Mouse (Mus musculus): ENCODE data around the gene Teddm2. TPM values are rescaled to one million over a fixed set of nuclear protein-coding genes. Genes with fewer than 3 reads are reported as not detected.

The Teddm2 gene
- polyA plus RNA-seq, 1 experiment: 0.29 TPM

DNA sequence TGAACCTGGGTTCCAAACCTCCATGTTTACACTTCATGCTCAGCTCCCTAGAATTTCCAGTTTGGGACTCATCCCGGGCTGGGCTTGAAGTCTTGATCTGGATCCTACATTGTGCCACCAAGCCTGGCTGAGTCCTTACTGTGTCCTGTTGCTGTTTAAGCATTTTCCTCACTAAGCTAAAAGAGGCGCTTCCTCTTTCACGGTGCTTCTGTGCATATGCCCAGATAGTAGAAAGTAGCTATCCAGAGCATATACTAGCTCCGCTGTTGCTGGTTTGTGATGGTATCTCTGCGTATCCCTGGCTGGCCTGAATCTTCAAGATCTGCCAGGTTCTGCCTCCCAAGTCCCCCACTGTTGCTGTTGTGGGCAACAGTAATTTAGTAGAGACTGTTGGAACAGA is 10.4 kb upstream of the Teddm2 start:
- TF ChIP-seq GATA1 (IDR thresholded peaks at IDR 0.05; ENCODE audit: low read length): no peak

DNA sequence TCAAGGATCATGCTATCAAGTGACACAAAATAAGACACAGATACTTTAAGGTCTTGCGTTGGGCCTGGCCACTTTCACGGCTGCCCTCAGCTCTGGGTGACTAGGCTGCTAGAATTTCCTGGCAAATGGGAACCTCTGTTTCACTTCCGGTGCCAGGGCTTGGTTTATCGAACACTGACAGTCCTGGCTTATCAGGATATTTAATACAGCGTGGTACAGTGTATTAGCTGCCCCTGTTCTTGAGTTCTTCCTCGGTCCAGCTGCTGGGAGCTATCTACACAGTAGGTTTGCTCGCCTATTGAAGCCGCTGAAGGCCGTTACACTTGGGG is 9.9 kb upstream of the Teddm2 start:
- no peak for TF ChIP-seq GATA1 (IDR thresholded peaks at IDR 0.05; ENCODE audit: low read length)

DNA sequence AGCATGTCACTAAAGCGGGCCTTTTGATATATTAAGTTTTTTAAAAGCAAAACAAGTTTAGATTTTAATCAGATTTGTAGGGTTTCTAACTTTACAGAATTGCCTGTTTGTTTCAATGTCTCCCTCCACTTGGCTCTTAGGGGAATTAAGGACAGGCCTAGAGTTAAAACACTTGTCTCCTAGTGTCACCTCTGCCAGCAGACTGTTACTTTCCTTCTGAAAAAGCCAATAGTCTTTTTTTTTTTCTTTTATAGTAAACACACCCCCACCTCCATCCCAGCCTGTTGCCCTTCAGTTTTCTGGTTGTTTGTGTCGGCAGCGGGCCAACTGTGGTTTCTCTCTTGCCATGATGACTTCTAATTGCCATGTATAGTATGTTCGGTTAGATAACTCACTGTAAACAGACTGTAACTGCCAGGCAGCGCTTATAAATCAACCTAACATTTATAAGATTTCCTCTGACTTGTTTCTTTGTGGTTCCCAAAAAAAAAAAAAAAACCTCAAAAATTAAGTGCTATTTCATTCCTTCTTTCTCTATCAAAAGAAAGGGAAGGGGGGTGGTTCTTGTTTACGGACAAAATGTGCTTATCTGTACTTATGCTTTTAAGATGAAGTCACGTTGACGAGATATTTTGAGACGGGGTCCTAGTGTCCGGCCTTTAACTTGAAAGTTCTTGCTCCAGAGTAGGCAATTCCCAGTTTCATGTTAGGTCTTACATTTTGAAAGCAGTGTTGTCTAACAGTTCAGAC is 9.4 kb upstream of the Teddm2 start:
- no peak for TF ChIP-seq GATA1 (IDR thresholded peaks at IDR 0.05; ENCODE audit: low read length)

DNA sequence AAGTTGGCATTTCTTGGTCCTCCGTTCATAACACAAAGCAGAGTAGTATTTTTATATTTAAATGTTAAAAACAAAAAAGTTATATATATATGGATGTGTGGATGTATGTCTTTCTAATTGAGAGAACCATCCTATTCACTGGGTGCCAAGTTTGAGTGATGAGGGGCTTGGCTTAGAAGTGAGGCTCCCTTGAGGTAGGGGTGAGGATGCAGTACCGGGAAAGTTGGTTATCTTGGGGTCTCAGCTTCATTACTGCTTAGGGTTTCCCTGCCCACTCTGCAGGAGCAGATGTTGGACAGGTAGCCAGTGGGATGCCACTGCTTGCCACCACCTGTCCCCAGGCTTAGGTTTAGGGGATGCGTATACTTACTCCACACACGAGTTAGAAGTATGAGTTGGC is 8.7 kb upstream of the Teddm2 start:
- no peak for TF ChIP-seq GATA1 (IDR thresholded peaks at IDR 0.05; ENCODE audit: low read length)

DNA sequence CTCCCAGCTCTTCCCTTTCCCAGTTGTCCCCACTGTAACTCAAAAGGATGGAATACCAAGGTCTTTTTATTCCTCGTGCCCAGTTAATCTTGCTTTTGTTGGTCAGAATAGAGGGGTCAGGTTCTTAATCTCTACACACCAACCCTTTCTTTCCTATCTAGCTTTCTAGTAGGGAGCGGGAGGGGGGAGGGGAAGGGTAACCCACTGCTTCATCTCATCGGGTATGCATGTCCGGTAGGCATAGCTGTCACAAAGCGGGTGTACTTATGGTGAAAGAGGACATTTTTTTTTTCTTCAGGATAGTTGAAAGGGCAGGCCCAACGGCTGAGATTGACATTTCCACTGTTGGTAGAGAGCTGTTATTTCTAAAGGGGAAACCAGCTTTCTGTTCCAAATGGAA is 8.2 kb upstream of the Teddm2 start:
- no peak for TF ChIP-seq GATA1 (IDR thresholded peaks at IDR 0.05; ENCODE audit: low read length)

DNA sequence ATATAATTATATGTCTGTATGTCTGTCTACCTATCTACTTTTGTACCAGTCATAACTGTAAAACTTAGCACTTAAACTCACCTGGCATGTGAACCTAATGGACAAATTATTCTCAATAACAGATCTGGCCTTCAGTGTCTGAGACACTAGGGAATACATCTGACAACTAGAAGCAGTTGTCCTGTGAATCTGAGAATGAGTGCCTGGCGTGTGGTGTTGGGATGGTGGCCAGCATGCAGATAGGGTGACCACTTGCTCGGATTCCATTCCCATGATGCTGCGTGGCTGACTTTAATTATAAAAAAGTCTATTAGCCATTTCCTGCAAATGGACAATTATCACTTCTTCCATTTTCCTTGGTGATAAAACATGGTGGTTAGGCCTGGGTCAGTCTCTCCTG is 5.9 kb upstream of the Teddm2 start:
- no peak for TF ChIP-seq GATA1 (IDR thresholded peaks at IDR 0.05; ENCODE audit: low read length)

DNA sequence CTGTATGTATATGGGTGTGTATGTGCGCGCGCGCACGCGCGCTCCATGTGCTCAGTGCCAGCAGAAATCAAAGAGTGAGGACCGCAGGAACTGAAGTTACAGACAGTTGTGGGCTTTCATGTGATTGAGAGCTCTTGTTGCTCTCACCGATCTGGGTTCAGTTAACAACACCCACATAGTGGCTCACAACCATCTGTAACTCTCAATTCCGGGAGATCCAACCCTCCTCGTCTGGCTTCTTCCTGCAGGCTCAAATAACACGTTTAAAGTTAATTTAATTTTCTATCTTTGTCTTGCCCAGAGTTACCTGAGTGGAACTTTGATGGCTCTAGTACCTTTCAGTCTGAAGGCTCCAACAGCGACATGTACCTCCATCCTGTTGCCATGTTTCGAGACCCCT is 4.2 kb upstream of the Teddm2 start:
- no peak for TF ChIP-seq GATA1 (IDR thresholded peaks at IDR 0.05; ENCODE audit: low read length)

DNA sequence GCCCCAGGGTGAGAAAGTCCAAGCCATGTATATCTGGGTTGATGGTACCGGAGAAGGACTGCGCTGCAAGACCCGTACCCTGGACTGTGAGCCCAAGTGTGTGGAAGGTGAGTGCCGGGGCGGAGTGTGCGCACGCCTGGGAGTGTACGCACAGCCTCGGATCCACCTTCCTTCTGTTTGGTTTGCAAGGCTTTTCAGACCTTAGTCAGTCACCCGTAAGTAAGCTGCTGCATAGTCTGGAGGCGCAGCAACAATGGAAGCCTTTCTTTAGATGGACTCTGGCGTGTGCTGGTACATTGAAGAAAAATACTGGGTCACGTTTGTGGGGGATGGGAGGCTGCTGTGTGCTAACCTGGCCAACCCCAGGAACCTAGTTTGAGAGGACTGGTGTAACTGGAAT is 3.0 kb upstream of the Teddm2 start:
- no peak for TF ChIP-seq GATA1 (IDR thresholded peaks at IDR 0.05; ENCODE audit: low read length)

DNA sequence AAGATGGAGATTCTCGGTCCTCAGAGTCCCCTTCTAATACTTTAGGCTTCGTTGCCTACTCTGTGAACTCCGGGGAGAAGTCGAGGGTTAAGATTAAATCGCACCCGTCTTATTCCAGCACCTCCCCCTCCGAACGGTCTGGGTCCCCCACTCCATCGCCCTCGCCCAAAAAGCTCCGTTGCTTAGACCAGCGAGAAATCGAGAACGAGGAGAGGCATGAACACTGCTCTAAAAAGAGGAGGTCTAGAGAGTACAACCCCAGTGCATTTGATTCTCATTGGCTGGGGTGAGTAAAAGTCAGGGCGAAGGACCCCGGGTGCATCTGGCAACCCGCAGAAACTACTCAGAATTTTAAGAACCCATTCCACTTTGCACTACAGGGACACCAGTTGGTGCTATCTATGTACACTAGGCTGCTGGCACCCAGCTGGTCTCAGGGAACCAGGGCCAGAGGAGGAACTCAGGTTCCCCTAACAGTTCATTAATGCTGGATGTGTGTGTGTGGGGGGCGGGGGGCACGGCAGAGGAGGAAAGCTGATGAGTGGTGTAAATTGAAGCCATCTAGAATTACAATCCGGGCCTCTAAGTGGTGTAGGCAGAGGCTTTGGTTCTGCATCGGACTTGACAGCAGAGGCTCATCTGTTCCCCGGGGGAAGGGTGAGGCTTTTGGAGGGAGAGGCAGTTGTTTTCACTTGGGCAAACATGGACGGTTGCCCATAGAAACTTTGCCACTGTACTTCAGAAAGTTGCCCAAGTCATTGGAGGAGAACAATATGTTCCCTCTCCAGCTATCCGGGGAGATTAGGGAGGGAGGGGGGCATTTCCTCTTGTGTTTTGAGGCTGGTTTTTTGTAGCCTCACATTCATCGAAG is 1.1 kb upstream of the Teddm2 start:
- TF ChIP-seq GATA1 (IDR thresholded peaks at IDR 0.05; ENCODE audit: low read length): no peak

DNA sequence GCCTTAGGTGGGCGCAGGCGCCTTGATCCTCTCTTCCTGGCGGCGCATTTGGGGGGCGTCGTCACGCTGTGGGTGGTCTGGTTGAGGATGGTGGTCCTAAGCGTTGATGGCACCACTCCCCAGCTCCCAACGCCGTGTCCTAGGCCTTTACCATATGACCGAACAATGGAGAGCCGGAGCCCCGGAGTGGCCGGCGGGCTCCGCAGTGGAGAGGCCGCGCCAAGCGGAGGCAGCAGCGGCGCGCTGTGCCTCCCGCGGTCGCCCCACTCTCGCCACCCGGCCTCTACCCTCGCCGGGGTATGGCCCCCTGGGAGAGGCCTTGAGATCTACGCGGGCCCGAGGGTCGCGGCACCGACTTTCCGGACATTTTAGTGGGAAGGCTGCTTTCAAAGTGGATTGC is 353 bp upstream of the Teddm2 start:
- no peak for TF ChIP-seq GATA1 (IDR thresholded peaks at IDR 0.05; ENCODE audit: low read length)

DNA sequence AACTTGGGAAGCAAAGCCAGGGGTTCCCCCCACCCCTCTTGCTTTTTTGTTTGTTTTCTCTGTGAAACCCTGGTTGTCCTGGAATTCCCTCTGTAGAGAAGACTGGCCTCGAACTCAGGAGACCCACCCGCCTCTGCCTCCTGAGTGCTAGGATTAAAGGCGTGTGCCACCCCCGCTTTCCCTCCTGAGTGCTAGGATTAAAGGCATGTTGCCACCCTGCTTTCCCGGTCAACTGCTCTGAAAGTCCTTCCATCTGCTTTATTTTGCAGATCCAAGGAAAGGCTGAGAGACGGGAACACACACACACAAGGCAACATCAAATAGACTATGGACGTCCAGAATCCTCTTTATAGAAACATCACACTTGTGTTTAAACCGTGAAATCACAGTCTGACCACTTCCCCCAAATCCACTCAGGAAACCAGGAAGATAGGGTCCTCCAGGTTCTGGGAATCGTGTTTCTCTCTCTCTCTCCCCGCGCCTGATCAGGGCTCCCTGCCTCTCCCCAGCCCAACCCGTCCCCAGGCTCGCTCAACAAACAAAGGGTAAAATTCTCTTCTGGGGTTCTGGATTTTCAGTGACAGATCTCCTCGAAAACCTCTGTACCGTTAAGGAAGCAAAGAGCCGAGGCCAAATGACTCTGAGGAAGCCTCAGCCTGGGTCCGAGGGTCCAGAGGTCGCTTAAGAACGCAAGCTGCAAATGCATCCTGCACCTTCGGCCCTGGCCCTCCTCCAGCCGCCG is 868 bp downstream of the Teddm2 start:
- no peak for TF ChIP-seq GATA1 (IDR thresholded peaks at IDR 0.05; ENCODE audit: low read length)

DNA sequence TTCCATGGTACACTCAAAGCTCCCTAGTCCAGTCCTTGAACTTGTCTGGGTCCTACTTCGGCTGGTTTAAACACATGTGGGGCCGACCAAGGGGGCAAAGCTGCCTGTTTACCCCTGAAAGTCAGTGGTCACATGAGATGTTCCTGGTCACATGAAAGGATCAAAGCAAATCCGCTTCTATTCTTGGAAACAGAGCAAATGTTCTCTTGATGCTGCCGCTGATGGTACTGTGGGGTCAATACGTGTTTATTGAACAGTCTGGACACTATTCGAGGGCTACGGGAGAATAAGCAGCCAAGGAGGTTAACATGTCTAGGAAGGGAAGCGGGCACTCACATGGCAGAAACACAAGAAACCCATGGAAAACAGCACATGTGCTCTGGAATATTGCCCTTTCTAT is 2.8 kb downstream of the Teddm2 start:
- TF ChIP-seq GATA1 (IDR thresholded peaks at IDR 0.05; ENCODE audit: low read length): no peak

DNA sequence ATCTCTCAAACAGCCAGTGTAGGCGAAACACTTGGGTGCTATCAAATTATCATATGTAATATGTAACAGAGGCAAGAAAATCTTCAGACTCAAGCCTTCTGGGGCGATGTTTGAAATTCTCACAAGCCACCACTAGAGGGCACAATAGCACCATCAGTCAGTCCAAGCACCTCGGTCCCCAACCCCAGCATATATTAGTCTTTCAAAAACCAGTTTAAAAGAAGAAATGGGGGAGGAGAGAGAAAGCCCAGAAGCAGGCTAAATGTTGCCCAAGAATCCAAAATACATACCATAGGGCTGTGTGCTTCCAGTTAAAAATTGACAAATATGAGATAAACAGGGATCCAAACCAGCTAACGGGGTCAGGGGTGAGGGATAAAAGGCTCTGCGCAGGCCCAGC is 5.0 kb downstream of the Teddm2 start:
- TF ChIP-seq GATA1 (IDR thresholded peaks at IDR 0.05; ENCODE audit: low read length): no peak

DNA sequence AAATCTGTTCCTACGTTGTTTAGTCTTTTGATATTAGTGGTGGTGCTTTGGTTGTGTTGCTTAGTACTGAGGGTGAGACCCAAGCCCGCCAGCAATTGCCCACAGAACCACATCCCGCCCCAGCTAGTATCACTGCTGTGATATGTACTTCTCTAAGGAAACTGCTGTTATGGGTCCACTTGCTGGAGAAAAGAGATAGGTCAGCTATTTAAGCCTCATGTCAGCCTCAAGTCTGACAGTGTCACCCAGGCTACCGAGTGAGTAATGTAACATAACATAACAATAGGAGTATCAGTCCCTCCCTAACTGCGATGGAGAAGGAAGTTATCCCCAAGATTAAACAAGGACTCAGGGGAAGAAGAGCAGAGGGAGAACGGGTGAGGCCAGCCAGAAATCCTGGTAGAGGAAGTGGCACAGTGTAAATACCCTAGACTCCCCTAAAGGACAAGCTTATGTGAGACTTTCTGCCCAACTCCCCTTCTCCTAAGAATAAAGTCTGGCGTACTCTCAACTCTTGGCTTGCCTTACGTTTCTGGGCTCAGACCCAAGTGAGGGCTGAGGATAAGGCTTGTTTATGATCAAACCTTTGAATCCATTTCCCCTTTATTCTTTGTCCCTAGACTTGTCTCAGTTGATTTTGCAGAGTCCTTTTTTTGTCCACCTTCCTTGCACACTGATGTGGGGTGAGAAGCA is 5.7 kb downstream of the Teddm2 start:
- no peak for TF ChIP-seq GATA1 (IDR thresholded peaks at IDR 0.05; ENCODE audit: low read length)

DNA sequence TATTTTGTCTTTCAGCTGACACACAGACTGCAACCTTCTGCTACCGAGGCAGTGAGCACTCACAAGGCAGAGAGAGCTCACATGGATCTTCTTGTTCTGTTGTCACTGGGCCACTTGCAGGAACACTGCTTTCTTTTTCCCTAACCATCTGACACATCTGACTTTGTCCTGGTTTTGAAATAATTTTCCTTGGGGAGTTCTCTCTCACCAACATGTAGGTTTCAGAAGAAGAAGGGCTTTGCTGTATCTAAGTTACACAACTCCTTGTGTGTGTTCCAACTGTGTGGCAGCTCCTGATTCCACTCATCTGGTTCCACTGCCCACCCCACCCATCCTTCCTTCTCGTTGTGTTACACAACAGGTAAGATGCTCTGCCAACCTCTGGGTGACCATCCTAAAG is 6.3 kb downstream of the Teddm2 start:
- no peak for TF ChIP-seq GATA1 (IDR thresholded peaks at IDR 0.05; ENCODE audit: low read length)

DNA sequence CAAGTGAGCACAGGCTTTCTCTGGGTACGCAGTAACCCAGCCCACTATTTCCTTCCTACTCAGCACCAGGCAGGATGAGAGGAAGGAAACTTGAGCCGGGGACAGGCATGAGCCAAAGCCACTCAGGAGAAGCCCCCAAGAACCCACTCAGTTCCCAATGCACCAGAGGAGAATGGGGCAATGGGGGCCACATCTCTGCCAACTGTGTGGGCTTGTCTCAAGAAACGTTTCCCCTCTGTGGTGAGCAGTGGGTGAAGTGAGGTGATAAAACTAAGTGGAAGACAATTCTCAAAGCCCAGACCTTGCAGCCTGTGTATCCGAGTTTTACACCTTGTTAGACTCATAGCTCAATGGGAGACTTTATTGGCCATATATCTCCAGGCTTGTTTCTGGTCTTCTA is 8.6 kb downstream of the Teddm2 start, which contains the start of gene Teddm1a:
Gene Teddm1a (plus strand): TSS at position 301 of the 400 bp plus-strand sequence.
- no peak for TF ChIP-seq GATA1 (IDR thresholded peaks at IDR 0.05; ENCODE audit: low read length)
